Mouse (Mus musculus) erythroblast, embryonic 14.5 days (primary cell): ENCODE results near the gene Rergl.

Experiments
- GATA1 ChIP-seq: IDR thresholded peaks from 2 replicates; pipeline ENCODE4 v1.6.1; 2012; ENCODE audit warnings: low read length, inconsistent platforms, mixed read lengths
- TAL1 ChIP-seq: IDR thresholded peaks from 3 replicates; pipeline ENCODE4 v1.6.1; 2012; ENCODE audit warnings: low read length, inconsistent platforms, mixed read lengths

- TF ChIP-seq GATA1 (no peak), TAL1 (no peak)
Measured at GRCm38 (mm10) chr6:139524288-139524687, 22.5 kb upstream of the Rergl start.
